Mouse (Mus musculus): Measurements from ENCODE around the gene Lgr6.
"Not testable (repeated sequence)": the region's sequence is repeated elsewhere in the genome, so short reads cannot be mapped to it uniquely, and the experiment has no call there.

Lgr6 gene

GRCm38 (mm10) chr1:135128011-135128441, 22.9 kb upstream of the Lgr6 start:
- DNase-seq: no peak

GRCm38 (mm10) chr1:135126443-135127027, 21.5 kb upstream of the Lgr6 start:
- DNase-seq: no peak

GRCm38 (mm10) chr1:135125990-135126389, 20.9 kb upstream of the Lgr6 start:
- DNase-seq: peak; percentile 44

GRCm38 (mm10) chr1:135124573-135125363, 19.7 kb upstream of the Lgr6 start:
- DNase-seq: no peak

- DNase-seq: peak; percentile 59
These were observed 7.6 kb upstream of the Lgr6 start for GRCm38 (mm10) chr1:135112661-135113060.

- not testable (repeated sequence) for DNase-seq
These were observed 6.2 kb upstream of the Lgr6 start for GRCm38 (mm10) chr1:135111271-135111670.

GRCm38 (mm10) chr1:135110075-135110474, 5.0 kb upstream of the Lgr6 start:
- DNase-seq: peak; percentile 82

- peak; percentile 55 for DNase-seq
These were observed 3.5 kb upstream of the Lgr6 start for GRCm38 (mm10) chr1:135108611-135109010.

- peak; percentile 83 for DNase-seq
These were observed 875 bp upstream of the Lgr6 start for GRCm38 (mm10) chr1:135105951-135106350.

- no peak for DNase-seq
These were observed 4.7 kb downstream of the Lgr6 start for GRCm38 (mm10) chr1:135100400-135100799.

- no peak for DNase-seq
These were observed 6.6 kb downstream of the Lgr6 start for GRCm38 (mm10) chr1:135098441-135098840.

GRCm38 (mm10) chr1:135097441-135097840, 7.6 kb downstream of the Lgr6 start:
- DNase-seq: no peak

- no peak for DNase-seq
These were observed 8.8 kb downstream of the Lgr6 start for GRCm38 (mm10) chr1:135096312-135096711.

GRCm38 (mm10) chr1:135095189-135095588, 9.9 kb downstream of the Lgr6 start:
- no peak for DNase-seq

GRCm38 (mm10) chr1:135094723-135095122, 10.4 kb downstream of the Lgr6 start:
- DNase-seq: no peak

GRCm38 (mm10) chr1:135090914-135091313, 14.2 kb downstream of the Lgr6 start:
- no peak for DNase-seq

GRCm38 (mm10) chr1:135089626-135090025, 15.4 kb downstream of the Lgr6 start:
- DNase-seq: no peak

GRCm38 (mm10) chr1:135087414-135087813, 17.7 kb downstream of the Lgr6 start:
- DNase-seq: no peak

GRCm38 (mm10) chr1:135086015-135086414, 19.1 kb downstream of the Lgr6 start:
- DNase-seq: no peak

GRCm38 (mm10) chr1:135085296-135085871, 19.7 kb downstream of the Lgr6 start:
- DNase-seq: no peak

GRCm38 (mm10) chr1:135083465-135083864, 21.6 kb downstream of the Lgr6 start:
- DNase-seq: no peak

- no peak for DNase-seq
These were observed 22.8 kb downstream of the Lgr6 start for GRCm38 (mm10) chr1:135082267-135082666.

GRCm38 (mm10) chr1:135079021-135079420, 26.1 kb downstream of the Lgr6 start:
- DNase-seq: no peak

GRCm38 (mm10) chr1:135076470-135076869, 28.6 kb downstream of the Lgr6 start:
- no peak for DNase-seq

Measured in lung, postnatal 14 days (tissue).